Comparison of ENCODE assay signal across 9 mouse cellular contexts in the genomic region with DNA sequence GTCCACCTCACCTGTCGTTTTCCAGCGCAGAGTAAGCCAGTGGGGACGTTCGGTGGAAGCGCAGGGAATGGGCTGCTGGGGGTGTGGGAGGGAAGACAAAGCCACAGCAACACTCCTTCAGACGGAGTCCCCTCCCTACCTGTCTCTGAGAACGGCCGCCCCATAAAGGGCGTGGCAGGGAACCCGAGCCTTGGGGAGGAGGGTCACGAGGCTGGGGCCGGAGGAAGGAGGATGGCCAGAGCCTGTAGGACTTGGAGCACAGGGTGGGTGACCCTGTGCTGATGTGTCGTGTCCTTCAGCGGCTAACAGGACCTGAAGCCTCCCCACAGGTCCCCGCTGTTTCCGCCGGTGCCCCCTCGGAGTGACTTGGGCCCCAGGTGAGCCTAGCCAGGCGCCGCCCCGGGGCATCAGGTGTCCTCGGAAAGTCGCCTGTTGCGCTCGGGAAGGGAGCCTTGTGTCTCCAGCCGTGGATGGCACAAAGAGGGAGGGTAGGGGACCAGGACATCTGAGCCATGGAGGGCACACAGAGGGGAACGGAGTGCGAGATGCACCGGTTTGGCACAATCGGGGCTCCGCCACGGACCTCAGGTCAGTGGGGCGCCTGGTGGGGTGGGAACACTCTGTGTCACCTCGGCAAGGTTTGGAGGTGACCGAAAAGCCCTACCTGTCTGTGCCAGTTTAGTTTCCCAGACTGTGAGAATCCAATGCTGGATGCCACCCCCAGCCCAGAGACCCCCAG. TPM values are rescaled to one million over a fixed set of nuclear protein-coding genes. Genes with fewer than 3 reads are reported as not detected.
DNase-seq lines count a peak whose midpoint lies in the region; ATAC-seq and TF ChIP-seq lines count a peak whose summit lies in the region.
"Had no signal": no experiment of that assay in that cellular context is flagged by ENCODE, and none has a peak within 500 bp of the region (broad histone marks: within the 10 kb centered on the region; RNA-seq: fewer than 3 reads in every experiment).

TSS of gene Mcoln3 (plus strand) at position 193 of the 739 bp plus-strand sequence.

- ATAC-seq in kidney, embryonic 14.5 days (ENCODE audit: low FRiP score, low TSS enrichment) = peak; percentile 53
- ATAC-seq in embryonic facial prominence, embryonic 15.5 days (ENCODE audit: insufficient number of reproducible peaks, low FRiP score, low TSS enrichment, low read depth) = peak; percentile 46; the same call in 1 of the 2 replicates
- ATAC-seq in midbrain, postnatal 0 days (ENCODE audit: low FRiP score) = no peak; the same call in 1 of the 2 replicates

- 8% methylated on average over 35 of the region's 35 CpGs for whole genome bisulfite sequencing in kidney, embryonic 14.5 days
- WGBS in embryonic facial prominence, embryonic 15.5 days = 9% methylated on average over 35 of the region's 35 CpGs
- 11% methylated on average over 35 of the region's 35 CpGs for WGBS in limb, embryonic 10.5 days
- WGBS in midbrain, postnatal 0 days = 11% methylated on average over 34 of the region's 35 CpGs
- WGBS in cerebellum, adult 2 months = 16% methylated on average over 35 of the region's 35 CpGs

- no peak for TF ChIP-seq POLR2A in cerebellum, adult 2 months (IDR thresholded peaks at IDR 0.05; ENCODE audit: borderline replicate concordance, insufficient read depth, low read length)

- no peak for DNase-seq in kidney, adult 18-20 months
- DNase-seq in limb, embryonic 10.5 days (ENCODE audit: low spot score) = peak; percentile 44
- DNase-seq in midbrain, postnatal 0 days (ENCODE audit: low spot score) = no peak
- no peak for DNase-seq in cerebellum, adult 2 months
- no peak for DNase-seq in urinary bladder, postnatal 4 days (ENCODE audit: low spot score in 2 of 2)
- no peak for DNase-seq in right cerebral cortex, postnatal 36 days (ENCODE audit: low spot score in 2 of 2)

- no peak within 1 kb of the TSS for H3K27ac ChIP-seq in kidney, embryonic 14.5 days (ENCODE audit: low read depth, low read length)
- H3K27ac ChIP-seq in embryonic facial prominence, embryonic 15.5 days (replicated peaks) = no peak within 1 kb of the TSS
- peak within 1 kb of the TSS; percentile 58; the same call in 1 of the 2 replicates for H3K27ac ChIP-seq in limb, embryonic 10.5 days
- H3K27ac ChIP-seq in midbrain, postnatal 0 days (ENCODE audit: low read depth, low read length) = no peak within 1 kb of the TSS
- no peak within 1 kb of the TSS for H3K27ac ChIP-seq in cerebellum, adult 2 months (ENCODE audit: insufficient read depth, low read length)

- peak within 1 kb of the TSS; percentile 49 for H3K4me2 ChIP-seq in kidney, embryonic 14.5 days (replicated peaks; ENCODE audit: low read depth, low read length)
- H3K4me2 ChIP-seq in embryonic facial prominence, embryonic 15.5 days (replicated peaks) = peak within 1 kb of the TSS; percentile 54
- H3K4me2 ChIP-seq in midbrain, postnatal 0 days (ENCODE audit: low read depth, low read length, poor library complexity, severe bottlenecking) = peak within 1 kb of the TSS; percentile 38

- peak within 1 kb of the TSS; percentile 35 for H3K4me3 ChIP-seq in kidney, embryonic 14.5 days (ENCODE audit: low read length)
- peak within 1 kb of the TSS; percentile 34 for H3K4me3 ChIP-seq in embryonic facial prominence, embryonic 15.5 days (replicated peaks)
- peak within 1 kb of the TSS; percentile 47 for H3K4me3 ChIP-seq in limb, embryonic 10.5 days
- H3K4me3 ChIP-seq in midbrain, postnatal 0 days (ENCODE audit: low read depth, low read length) = peak within 1 kb of the TSS; percentile 15; the same call in 1 of the 2 replicates
- no peak within 1 kb of the TSS for H3K4me3 ChIP-seq in cerebellum, adult 2 months (replicated peaks; ENCODE audit: insufficient read depth, low read depth, low read length)

- H3K36me3 ChIP-seq in kidney, embryonic 14.5 days (ENCODE audit: control insufficient read depth, insufficient read depth, low read length) = no peaks in the 10 kb centered on the region
- H3K36me3 ChIP-seq in embryonic facial prominence, embryonic 15.5 days = no peaks in the 10 kb centered on the region
- no peaks in the 10 kb centered on the region for H3K36me3 ChIP-seq in limb, embryonic 10.5 days
- H3K36me3 ChIP-seq in midbrain, postnatal 0 days (ENCODE audit: insufficient read depth, low read length) = no peaks in the 10 kb centered on the region
- H3K36me3 ChIP-seq: G1E had no signal

- peak within 1 kb of the TSS; percentile 32 for H3K9ac ChIP-seq in kidney, embryonic 14.5 days (ENCODE audit: low read depth, low read length)
- 0 out of 2 replicates have a peak within 1 kb of the TSS, but pooled peaks have one; percentile 6 for H3K9ac ChIP-seq in embryonic facial prominence, embryonic 15.5 days
- no peak within 1 kb of the TSS for H3K9ac ChIP-seq in midbrain, postnatal 0 days (replicated peaks; ENCODE audit: low read length, poor library complexity, severe bottlenecking)

- H3K9me3 ChIP-seq in kidney, embryonic 14.5 days (ENCODE audit: control insufficient read depth, low read length) = no peaks in the 10 kb centered on the region
- H3K9me3 ChIP-seq in embryonic facial prominence, embryonic 15.5 days (replicated peaks) = no peaks in the 10 kb centered on the region
- no peaks in the 10 kb centered on the region for H3K9me3 ChIP-seq in limb, embryonic 10.5 days (replicated peaks)
- no peaks in the 10 kb centered on the region for H3K9me3 ChIP-seq in midbrain, postnatal 0 days (ENCODE audit: low read length)
- H3K9me3 ChIP-seq: G1E had no signal

- no peak for TF ChIP-seq CTCF in midbrain, postnatal 0 days (IDR thresholded peaks at IDR 0.05)
- TF ChIP-seq CTCF in cerebellum, adult 2 months (IDR thresholded peaks at IDR 0.05; ENCODE audit: borderline replicate concordance, insufficient read depth, low read depth, low read length) = no peak

- peaks cover 5% of the 10 kb centered on the region for H3K27me3 ChIP-seq in kidney, embryonic 14.5 days (ENCODE audit: control insufficient read depth, insufficient read depth, low read length)
- peaks cover 20% of the 10 kb centered on the region for H3K27me3 ChIP-seq in embryonic facial prominence, embryonic 15.5 days
- H3K27me3 ChIP-seq in limb, embryonic 10.5 days (ENCODE audit: low read depth, poor library complexity, severe bottlenecking) = peaks cover 39% of the 10 kb centered on the region
- peaks cover 16% of the 10 kb centered on the region for H3K27me3 ChIP-seq in midbrain, postnatal 0 days (ENCODE audit: insufficient read depth, low read length)
- H3K27me3 ChIP-seq in cerebellum, adult 2 months (ENCODE audit: control insufficient read depth, insufficient read depth, low read length) = 0 out of 2 replicates have a peak, but pooled peaks cover 2% of the 10 kb centered on the region

- H3K4me1 ChIP-seq in kidney, embryonic 14.5 days (ENCODE audit: control insufficient read depth, insufficient read depth, low read length) = peaks cover 9% of the 10 kb centered on the region; the same call in 1 of the 2 replicates
- H3K4me1 ChIP-seq in embryonic facial prominence, embryonic 15.5 days = peaks cover 18% of the 10 kb centered on the region
- H3K4me1 ChIP-seq in limb, embryonic 10.5 days = peaks cover 24% of the 10 kb centered on the region
- H3K4me1 ChIP-seq in midbrain, postnatal 0 days (ENCODE audit: insufficient read depth, low read length) = no peaks in the 10 kb centered on the region
- H3K4me1 ChIP-seq in cerebellum, adult 2 months (ENCODE audit: control insufficient read depth, insufficient read depth, low read length) = no peaks in the 10 kb centered on the region

RNA-seq across cellular contexts. Expression of gene Mcoln3, which starts in this region (rescaled TPM):
- polyA plus RNA-seq in kidney, embryonic 14.5 days (2014; fragmentation: Nextera tagmentation; extraction: Ambion mirVana) = 6.5 and 8.9 TPM in 2 replicates
- polyA plus RNA-seq in embryonic facial prominence, embryonic 15.5 days (2015; fragmentation: Nextera tagmentation; extraction: Ambion mirVana) = 6.5 and 7.8 TPM in 2 replicates
- polyA plus RNA-seq in limb, embryonic 10.5 days (2016; fragmentation: Nextera tagmentation; extraction: Ambion mirVana) = 5.9 and 6.8 TPM in 2 replicates
- 0.09 and 0.38 TPM in 2 replicates for total RNA-seq in midbrain, postnatal 0 days (2014; rRNA removed)
- polyA plus RNA-seq in midbrain, postnatal 0 days (2015; fragmentation: Nextera tagmentation; extraction: Ambion mirVana) = 0.29 and 0.38 TPM in 2 replicates
- polyA plus RNA-seq in cerebellum, adult 2 months (2012; rRNA removed) = 0.07 and 0.40 TPM in 2 replicates
- total RNA-seq: G1E had no signal
- polyA plus RNA-seq: G1E had no signal
